Mouse (Mus musculus) ES-E14 (cell line): Measurements from ENCODE around the gene March2. TPM values are rescaled to one million over a fixed set of nuclear protein-coding genes. Genes with fewer than 3 reads are reported as not detected.

ENCODE experiments used
- DNase-seq: peaks from one replicate; pipeline ENCODE4 v3.0.0-alpha.2; 2013; ENCODE audit warnings: low read depth, low spot score
- H3K27ac ChIP-seq: 2 replicates; pipeline ENCODE4 v1.5.1; 2012; ENCODE audit warnings: low read depth, mild to moderate bottlenecking, low read length, moderate library complexity, mixed read lengths; ENCODE audit not compliant: poor library complexity, insufficient read depth, severe bottlenecking
- H3K36me3 ChIP-seq: 2 replicates; pipeline ENCODE4 v1.6.1; 2012; ENCODE audit warnings: mild to moderate bottlenecking, low read length, moderate library complexity, mixed read lengths; ENCODE audit not compliant: control insufficient read depth, poor library complexity, insufficient read depth, severe bottlenecking
- H3K4me1 ChIP-seq, 2 experiments: fragments of 150-350 bp in 1 of 2; sonication (generic) in 1 of 2; 2 replicates each; pipeline ENCODE4 v1.6.1; 2012; ENCODE audit warnings: low read length in 2 of 2, mild to moderate bottlenecking in 1 of 2, mixed read lengths in 1 of 2; ENCODE audit not compliant: control insufficient read depth in 2 of 2, insufficient read depth in 2 of 2, poor library complexity in 1 of 2
- H3K4me3 ChIP-seq, 2 experiments: fragments of 150-350 bp in 1 of 2; sonication (generic) in 1 of 2; 2 replicates each; pipeline ENCODE4 v1.5.1; 2012; ENCODE audit warnings: low read length in 2 of 2, low read depth in 1 of 2, mild to moderate bottlenecking in 1 of 2, mixed read lengths in 1 of 2; ENCODE audit not compliant: insufficient read depth in 1 of 2, poor library complexity in 1 of 2, severe bottlenecking in 1 of 2
- H3K9ac ChIP-seq: 2 replicates; pipeline ENCODE4 v1.6.1; 2012; ENCODE audit warnings: low read depth, mild to moderate bottlenecking, low read length, mixed read lengths; ENCODE audit not compliant: poor library complexity, insufficient read depth, severe bottlenecking
- H3K9me3 ChIP-seq: fragments of 150-350 bp; sonication (generic); 2 replicates; pipeline ENCODE4 v1.6.1; 2012; ENCODE audit warnings: low read depth, mild to moderate bottlenecking, low read length; ENCODE audit not compliant: control insufficient read depth, insufficient read depth
- CHD2 ChIP-seq: IDR thresholded peaks from 2 replicates; pipeline ENCODE4 v1.6.1; 2014; ENCODE audit warnings: mild to moderate bottlenecking, low read depth, low read length, inconsistent platforms
- HCFC1 ChIP-seq: IDR thresholded peaks from 2 replicates; pipeline ENCODE4 v1.6.1; 2012; ENCODE audit warnings: low read length, inconsistent platforms, borderline replicate concordance; ENCODE audit not compliant: insufficient read depth
- MAFK ChIP-seq: IDR thresholded peaks from 2 replicates; pipeline ENCODE4 v1.6.1; 2014; ENCODE audit warnings: mild to moderate bottlenecking, low read depth, low read length, inconsistent platforms; ENCODE audit not compliant: insufficient read depth
- ZC3H11A ChIP-seq: IDR thresholded peaks from 2 replicates; pipeline ENCODE4 v1.6.1; 2012; ENCODE audit warnings: low read depth, mild to moderate bottlenecking, inconsistent platforms, low read length, borderline replicate concordance
- ZNF384 ChIP-seq: IDR thresholded peaks from 2 replicates; pipeline ENCODE4 v1.6.1; 2012; ENCODE audit warnings: low read depth, low read length, inconsistent platforms
- in situ Hi-C, 2 experiments: fragments of 600-800 bp; cut with MboI; formaldehyde crosslinking; loops; one replicate each; pipeline ENCODE4 v1.15.1; 2025; ENCODE audit warnings: low sequenced_read_pairs in 2 of 2, inconsistent platforms in 1 of 2; ENCODE audit not compliant: unreplicated experiment in 2 of 2
- total RNA-seq: library from RNA; depleted of rRNA; stranded (reverse); fragments of 300-350 nt; gene quantifications from 2 replicates; pipeline ENCODE4 v1.2.3, GENCODE M21; 2012

Gene March2
- total RNA-seq, 1 experiment, result 14.3 TPM

DNA sequence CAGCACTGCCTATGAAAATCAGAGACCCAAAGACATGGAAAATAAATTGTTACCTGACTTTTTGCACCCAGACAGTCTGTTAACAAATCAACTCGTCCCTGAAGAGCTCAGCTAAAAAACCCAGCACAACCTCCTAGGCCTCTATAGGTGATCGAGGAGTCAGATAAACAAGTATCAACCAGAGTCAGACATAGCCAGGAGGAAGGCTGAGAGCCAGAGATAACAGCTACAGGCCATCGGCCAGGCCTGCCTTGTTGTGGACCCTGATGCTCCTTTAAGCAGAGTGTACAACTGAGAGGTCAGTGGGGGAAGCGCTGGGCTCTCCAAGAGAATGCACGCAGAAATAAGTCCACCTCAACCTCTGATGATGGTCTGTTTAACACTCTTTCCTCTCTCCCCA is 5.2 kb downstream of the March2 start:
- no peak for TF ChIP-seq MAFK
- no peak for TF ChIP-seq ZNF384
- TF ChIP-seq CHD2, result no peak
- no peak for TF ChIP-seq ZC3H11A
- no peak for TF ChIP-seq HCFC1
- in situ Hi-C loops, result no loop called here
- DNase-seq, result no peak
- Histone ChIP-seq H3K4me3 (no peak overlapping the region), H3K4me1 (no peaks in the 10 kb centered on the region), H3K27ac (no peak overlapping the region), H3K9ac (no peak overlapping the region), H3K9me3 (no peaks in the 10 kb centered on the region), H3K36me3 (peaks cover 2% of the 10 kb centered on the region; the same call in 1 of the 2 replicates)

DNA sequence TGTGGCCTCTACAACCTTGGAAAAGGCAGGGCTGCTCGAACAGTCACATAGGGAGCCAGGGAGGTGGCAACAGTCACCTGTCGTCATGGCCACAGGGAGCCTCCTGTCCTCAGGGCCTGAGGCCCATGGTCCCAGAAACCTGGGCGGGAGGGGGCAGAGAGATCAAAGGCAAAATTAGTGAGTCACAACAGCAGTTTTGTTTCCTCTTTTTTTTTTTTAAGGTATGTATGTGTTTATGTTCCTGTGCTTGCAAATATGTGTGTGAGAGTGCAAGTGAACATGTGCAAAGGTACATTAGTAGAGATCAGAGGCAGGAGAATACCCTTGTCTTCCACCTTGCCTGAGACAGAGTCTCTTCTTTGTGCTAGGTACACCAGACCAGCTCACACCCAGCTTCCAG is 8.6 kb downstream of the March2 start:
- no peak for TF ChIP-seq ZNF384
- no peak for TF ChIP-seq HCFC1
- no peak for TF ChIP-seq MAFK
- TF ChIP-seq ZC3H11A, result no peak
- no peak for TF ChIP-seq CHD2
- H3K9ac ChIP-seq, result no peak overlapping the region
- no peak overlapping the region for H3K4me3 ChIP-seq
- H3K27ac ChIP-seq, result no peak overlapping the region
- no peak for DNase-seq
- H3K4me1 ChIP-seq, result no peaks in the 10 kb centered on the region
- H3K9me3 ChIP-seq, result no peaks in the 10 kb centered on the region
- H3K36me3 ChIP-seq, result peaks cover 2% of the 10 kb centered on the region; the same call in 1 of the 2 replicates
- in situ Hi-C loops, result no loop called here

DNA sequence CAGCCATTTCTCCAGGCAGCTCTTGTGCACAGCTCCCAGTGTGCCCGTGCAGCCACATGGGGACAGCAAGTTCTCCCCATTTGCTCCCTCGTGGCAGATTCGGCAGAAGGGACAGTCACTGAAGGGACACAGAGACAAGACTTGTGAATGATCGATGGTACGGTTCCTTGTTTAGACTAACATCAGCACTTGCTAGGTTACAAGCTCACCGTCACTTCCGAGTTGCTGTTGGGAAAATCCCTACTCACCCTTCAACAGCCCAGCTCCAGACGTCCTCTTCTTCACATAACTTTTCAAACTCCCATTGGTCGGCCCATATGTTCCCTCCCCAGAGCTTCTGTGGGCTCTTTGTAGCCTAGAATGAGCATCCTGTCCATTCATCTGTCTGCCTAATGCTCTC is 15.4 kb downstream of the March2 start:
- Histone ChIP-seq H3K9me3 (no peaks in the 10 kb centered on the region), H3K9ac (no peak overlapping the region), H3K27ac (no peak overlapping the region), H3K36me3 (no peaks in the 10 kb centered on the region; the same call in 1 of the 2 replicates), H3K4me3 (no peak overlapping the region), H3K4me1 (no peaks in the 10 kb centered on the region)
- in situ Hi-C loops, result no loop called here
- TF ChIP-seq HCFC1, result no peak
- no peak for TF ChIP-seq ZNF384
- TF ChIP-seq CHD2, result no peak
- no peak for TF ChIP-seq ZC3H11A
- TF ChIP-seq MAFK, result no peak
- no peak for DNase-seq

DNA sequence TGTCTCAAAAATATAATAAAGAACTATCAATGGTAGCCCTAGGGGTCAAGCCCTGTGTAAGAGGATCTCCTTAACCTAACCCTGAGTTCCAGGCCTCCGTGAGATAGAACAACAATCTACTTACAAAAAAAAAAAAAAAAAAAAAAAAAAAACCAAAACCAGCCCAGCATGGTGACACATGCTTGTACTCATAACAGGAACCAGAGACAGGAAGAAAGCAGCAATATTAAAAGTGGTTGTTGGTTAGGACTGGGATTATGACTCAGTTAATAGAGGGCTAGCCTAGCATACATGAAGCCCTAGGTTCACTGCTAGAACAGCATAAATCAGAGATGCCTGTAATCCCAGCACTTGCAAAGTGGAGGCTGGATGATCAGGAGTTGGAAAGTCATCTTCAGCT is 16.3 kb downstream of the March2 start:
- Histone ChIP-seq H3K36me3 (no peaks in the 10 kb centered on the region; the same call in none of the 2 replicates), H3K9ac (no peak overlapping the region), H3K27ac (no peak overlapping the region), H3K4me1 (no peaks in the 10 kb centered on the region), H3K4me3 (no peak overlapping the region), H3K9me3 (no peaks in the 10 kb centered on the region)
- in situ Hi-C loops, result no loop called here
- TF ChIP-seq ZC3H11A, result no peak
- no peak for TF ChIP-seq MAFK
- TF ChIP-seq ZNF384, result no peak
- no peak for TF ChIP-seq CHD2
- no peak for TF ChIP-seq HCFC1
- DNase-seq, result no peak

DNA sequence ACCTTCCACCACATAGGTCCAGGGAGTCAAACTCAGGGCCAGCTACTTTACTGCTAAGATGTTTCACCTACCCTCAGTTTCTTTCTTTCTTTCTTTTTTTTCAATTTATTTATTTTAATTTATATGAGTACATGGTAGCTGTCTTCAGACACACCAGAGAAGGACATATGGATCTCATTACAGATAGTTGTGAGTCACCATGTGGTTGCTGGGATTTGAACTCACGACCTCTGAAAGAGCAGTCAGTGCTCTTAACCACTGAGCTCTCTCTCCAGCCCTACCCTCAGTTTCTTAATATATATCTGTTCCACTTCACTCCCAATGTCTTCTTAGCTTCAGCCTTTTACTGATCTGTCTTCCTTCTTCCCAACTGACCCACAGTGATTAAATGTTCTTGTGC is 23.0 kb downstream of the March2 start:
- Histone ChIP-seq H3K27ac (no peak overlapping the region), H3K36me3 (peaks cover 4% of the 10 kb centered on the region), H3K4me3 (no peak overlapping the region), H3K9me3 (no peaks in the 10 kb centered on the region), H3K4me1 (no peaks in the 10 kb centered on the region), H3K9ac (no peak overlapping the region)
- no peak for DNase-seq
- TF ChIP-seq MAFK, result no peak
- TF ChIP-seq CHD2, result no peak
- in situ Hi-C loops, result no loop called here
